Mouse (Mus musculus) effector memory CD4-positive, alpha-beta T cell, adult 5 months (primary cell): ENCODE measurements around the gene Ciapin1. TPM values are rescaled to one million over a fixed set of nuclear protein-coding genes. Genes with fewer than 3 reads are reported as not detected.

Experiments used
- polyA plus RNA-seq: library from polyadenylated mRNA; unstranded; fragments of 100-300 nt; shearing (Covaris generic); gene quantifications from one replicate; pipeline ENCODE4 v1.2.1, GENCODE M21; 2017

Ciapin1 gene
- polyA plus RNA-seq: 93.5 TPM

DNA sequence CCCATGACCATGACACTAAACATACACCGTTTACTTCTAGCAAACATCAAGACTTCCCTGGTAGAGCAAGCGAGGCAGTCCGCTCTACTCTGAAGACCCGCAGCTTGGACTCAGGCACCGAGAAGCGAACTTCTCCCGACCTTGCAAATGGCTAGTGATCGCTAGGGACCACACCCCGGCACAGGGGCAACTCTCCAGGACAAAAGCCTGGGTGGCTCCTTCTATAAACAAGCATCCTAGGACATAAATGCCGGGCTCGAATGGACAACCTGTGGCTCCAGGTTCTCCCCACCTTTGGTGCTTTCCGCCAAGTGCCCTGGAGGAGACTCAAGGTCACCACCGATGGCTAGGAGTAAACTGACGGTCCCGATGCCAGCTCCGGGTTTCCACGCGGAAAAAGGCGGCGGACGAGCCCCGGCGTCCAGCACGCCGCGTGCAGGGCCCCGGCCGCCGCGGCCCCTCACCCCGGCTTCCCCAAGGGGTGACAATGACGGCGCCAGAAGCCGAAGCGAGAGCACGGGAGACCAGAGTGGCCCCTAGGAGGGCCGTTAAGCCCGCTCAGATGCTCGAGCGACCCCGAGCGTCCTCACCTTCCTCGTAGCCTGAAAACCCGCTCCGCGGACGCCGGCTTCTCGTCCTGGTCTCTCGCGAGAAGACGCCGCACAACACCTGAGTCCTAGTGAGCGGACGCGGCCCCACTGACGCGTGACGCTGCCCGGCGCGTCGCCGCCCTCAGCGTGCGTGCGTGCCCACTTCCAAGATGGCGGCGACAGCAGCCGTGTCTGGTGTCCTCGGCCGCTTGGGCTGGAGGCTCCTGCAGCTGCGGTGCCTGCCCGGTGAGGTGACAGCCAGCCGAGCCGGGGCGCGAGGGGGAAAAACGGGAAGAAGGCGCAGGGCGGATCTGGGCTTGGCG is at the start of gene Ciapin1, which contains the start of gene Coq9:
Ciapin1 (minus strand) TSS at position 697 of the 913 bp plus-strand sequence.
Coq9 (plus strand) TSS at position 660 of the 913 bp plus-strand sequence.

DNA sequence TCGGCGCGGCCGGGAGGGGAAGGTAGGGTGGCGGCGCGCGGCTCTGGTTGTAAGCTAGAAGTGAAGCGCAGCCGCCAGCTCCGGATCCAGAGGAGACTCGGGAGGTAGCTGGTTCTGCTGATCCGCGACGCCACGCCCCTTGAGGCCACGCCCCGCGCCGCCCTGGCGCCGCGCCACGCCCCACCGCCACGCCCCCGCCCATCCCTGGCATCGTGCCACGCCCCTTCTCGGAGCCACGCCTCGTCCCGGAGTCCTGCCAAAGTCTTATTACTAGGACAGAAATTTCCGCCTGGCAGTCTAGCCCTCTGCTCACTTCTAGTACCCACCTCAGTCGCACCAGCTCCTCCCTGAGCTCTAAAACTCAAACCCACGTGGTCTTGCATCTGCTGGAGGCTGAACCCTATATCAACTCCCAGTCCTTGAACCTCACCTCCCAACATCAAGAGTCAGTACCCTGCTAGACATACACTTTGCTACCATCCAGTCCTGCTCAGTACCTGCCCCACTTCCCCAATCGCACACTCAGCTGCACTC is 38.1 kb upstream of the Ciapin1 start, which contains the start of gene Dok4:
Dok4 (minus strand) TSS at position 134 of the 534 bp plus-strand sequence.

DNA sequence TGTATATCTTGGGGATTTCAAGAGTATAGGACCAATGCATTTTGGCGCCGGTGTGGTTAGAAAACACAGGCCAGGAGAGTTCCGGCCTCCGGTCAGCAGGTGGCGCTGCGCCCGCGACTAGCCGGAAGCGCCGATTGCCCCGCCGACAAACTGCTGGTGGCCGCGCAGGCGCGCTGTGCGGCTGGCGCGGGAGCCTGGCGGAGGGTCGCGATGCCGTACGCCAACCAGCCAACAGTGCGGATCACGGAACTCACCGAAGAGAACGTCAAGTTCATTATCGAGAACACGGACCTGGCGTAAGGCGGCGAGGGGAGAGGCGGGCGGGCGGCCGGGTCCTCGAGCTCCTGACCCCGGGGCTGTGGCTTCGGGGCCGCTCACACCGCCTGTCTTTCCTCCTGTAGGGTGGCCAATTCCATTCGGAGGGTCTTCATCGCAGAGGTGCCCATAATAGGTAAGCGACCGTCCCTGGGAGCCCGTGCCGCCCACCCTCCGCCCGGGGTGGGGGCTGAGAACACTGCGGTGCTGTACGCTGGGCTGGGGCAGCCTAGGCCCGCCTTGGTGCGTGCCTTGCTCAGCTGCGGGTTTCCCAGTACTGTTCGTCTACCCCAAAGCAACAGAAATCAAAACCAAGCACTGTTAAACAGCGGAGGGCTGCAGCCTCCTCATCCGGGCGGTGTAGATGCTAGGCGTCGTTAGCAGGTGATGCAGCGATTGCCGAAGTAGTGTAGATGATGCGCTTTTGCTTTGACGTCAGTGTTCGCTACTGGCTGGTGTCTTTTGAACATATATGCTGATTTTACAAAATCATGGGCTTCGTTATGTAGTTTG is 19.4 kb upstream of the Ciapin1 start, which contains the start of gene Polr2c:
Polr2c (plus strand) TSS at position 105 of the 828 bp plus-strand sequence.

GRCm38 (mm10) chr8:94810153-94810552 is 28.0 kb downstream of the Ciapin1 start, which contains the start of gene Ccl17:
Gene Ccl17, plus strand, starts transcription at chr8:94810453.

DNA sequence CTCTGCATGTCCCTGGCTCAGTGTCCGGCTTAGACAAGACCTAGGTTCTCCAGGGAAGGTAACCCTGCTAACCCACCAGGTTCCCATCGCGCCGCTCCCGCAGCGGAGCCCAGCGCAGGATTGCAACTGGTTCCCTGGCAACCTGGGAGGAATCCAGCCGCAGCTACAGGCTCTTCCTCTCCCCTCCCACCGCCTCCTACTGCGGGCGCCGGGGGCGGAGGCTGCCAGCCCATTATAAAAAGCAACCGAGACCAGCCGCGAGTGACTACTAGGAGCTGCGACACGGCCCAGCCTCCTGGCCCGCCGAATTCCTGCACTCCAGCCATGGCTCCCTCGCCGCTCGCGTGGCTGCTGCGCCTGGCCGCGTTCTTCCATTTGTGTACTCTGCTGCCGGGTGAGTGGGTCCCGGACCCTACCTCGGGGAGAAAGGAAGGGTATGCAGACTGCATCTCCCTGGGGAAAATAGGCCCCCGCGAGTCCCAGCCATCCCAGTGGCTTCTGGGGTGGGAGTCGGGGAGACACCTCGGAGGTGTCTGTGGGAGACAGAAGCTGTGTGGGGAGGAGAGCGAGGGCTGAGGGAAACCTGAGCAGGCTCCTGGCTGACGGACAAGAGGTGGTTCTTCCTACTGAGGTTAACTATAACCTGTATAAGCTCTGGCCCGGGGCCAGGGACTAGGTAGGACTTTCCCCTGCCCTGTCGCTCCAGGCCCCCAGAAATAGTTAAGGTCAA is 66.1 kb downstream of the Ciapin1 start, which contains the start of gene Cx3cl1:
Cx3cl1 (plus strand) TSS at position 69 of the 730 bp plus-strand sequence.

Other genes with a start within 250 kb of the Ciapin1 start
- 41.8 TPM for gene Rspry1, start 236.4 kb downstream of the Ciapin1 start, polyA plus RNA-seq
- gene Fam192a, start 236.4 kb downstream of the Ciapin1 start, polyA plus RNA-seq: 55.9 TPM
- gene Arl2bp, start 171.8 kb downstream of the Ciapin1 start, polyA plus RNA-seq: 239 TPM
- not detected for gene Pllp, start 142.1 kb downstream of the Ciapin1 start, polyA plus RNA-seq
- not detected for gene Ccl22, start 92.8 kb downstream of the Ciapin1 start, polyA plus RNA-seq
- not detected for gene Cx3cl1, start 66.3 kb downstream of the Ciapin1 start, polyA plus RNA-seq
- not detected for gene Ccl17, start 27.9 kb downstream of the Ciapin1 start, polyA plus RNA-seq
- 35.6 TPM for gene Coq9, start within 50 bp of the Ciapin1 start, polyA plus RNA-seq
- gene Polr2c, start 19.1 kb upstream of the Ciapin1 start, polyA plus RNA-seq: 87.9 TPM
- 2.1 TPM for gene Dok4, start 38.0 kb upstream of the Ciapin1 start, polyA plus RNA-seq
- 0.16 TPM for gene Ccdc102a, start 79.7 kb upstream of the Ciapin1 start, polyA plus RNA-seq
- gene Adgrg5, start 85.3 kb upstream of the Ciapin1 start, polyA plus RNA-seq: not detected
- 0.60 TPM for gene Adgrg1, start 136.4 kb upstream of the Ciapin1 start, polyA plus RNA-seq
- gene Adgrg3, start 179.3 kb upstream of the Ciapin1 start, polyA plus RNA-seq: 2.0 TPM
- 0.12 TPM for gene Drc7, start 216.7 kb upstream of the Ciapin1 start, polyA plus RNA-seq
- 20.9 TPM for gene Katnb1, start 242.8 kb upstream of the Ciapin1 start, polyA plus RNA-seq